Mouse (Mus musculus) adrenal gland, adult 18-20 months (tissue): ENCODE results near the gene Pxt1. TPM values are rescaled to one million over a fixed set of nuclear protein-coding genes. Genes with fewer than 3 reads are reported as not detected.

Source experiments
- total RNA-seq, 2 experiments: library from RNA; stranded (reverse); gene quantifications; 1 replicate in 1 of 2; 2 replicates in 1 of 2; pipeline ENCODE4 v1.2.3; 2021

Pxt1 gene
- total RNA-seq, 2 experiments from 2014 or later = not detected

Other genes starting within 250 kb of the Pxt1 start
- 1 to 10 TPM in 1 of 2 experiments, not detected in 1; 1.6 TPM for gene AC170998.1, start 217.8 kb downstream of the Pxt1 start, total RNA-seq
- gene Mapk13, start 174.5 kb downstream of the Pxt1 start, total RNA-seq = 100 to 1,000 TPM in 1 of 2 experiments, 10 to 100 TPM in 1; 63.5 to 395 TPM
- gene Brpf3, start 142.8 kb downstream of the Pxt1 start, total RNA-seq = 10 to 100 TPM; 51.7 to 91.8 TPM
- under 1 TPM in 1 of 2 experiments, not detected in 1; 0.13 TPM for gene Pnpla1, start 85.4 kb downstream of the Pxt1 start, total RNA-seq
- gene 4930539E08Rik, start 28.5 kb downstream of the Pxt1 start, total RNA-seq = not detected
- gene Kctd20, start 8.1 kb upstream of the Pxt1 start, total RNA-seq = 10 to 100 TPM; 50.4 to 61.5 TPM
- gene Stk38, start 64.2 kb upstream of the Pxt1 start, total RNA-seq = 10 to 100 TPM; 49.2 to 49.9 TPM
- 100 to 1,000 TPM; 113 to 119 TPM for gene Srsf3, start 88.8 kb upstream of the Pxt1 start, total RNA-seq
- gene Cdkn1a, start 147.1 kb upstream of the Pxt1 start, total RNA-seq = 100 to 1,000 TPM; 100 to 128 TPM
- under 1 TPM; 0.20 to 0.54 TPM for gene Rab44, start 170.3 kb upstream of the Pxt1 start, total RNA-seq